Mouse (Mus musculus) testis, adult 2 months (tissue): ENCODE measurements around the gene Ppm1m.

Source experiments
- CTCF ChIP-seq: fragments of 200-500 bp; IDR thresholded peaks from 2 replicates; pipeline ENCODE4 v1.5.1; 2012; ENCODE audit warnings: low read depth, mild to moderate bottlenecking, inconsistent platforms, low read length, moderate library complexity; ENCODE audit not compliant: control insufficient read depth, insufficient read depth, insufficient replicate concordance
- POLR2A ChIP-seq: fragments of 200-500 bp; IDR thresholded peaks from 2 replicates; pipeline ENCODE4 v1.6.1; 2012; ENCODE audit warnings: low read depth, mild to moderate bottlenecking, inconsistent platforms, low read length, moderate library complexity; ENCODE audit not compliant: control insufficient read depth

- TF ChIP-seq CTCF (no peak), POLR2A (no peak)
These were observed 51.6 kb downstream of the Ppm1m start for GRCm38 (mm10) chr9:106147851-106148431.
